Mouse (Mus musculus): Measurements from ENCODE around the gene Sh3bp5l.
A peak's percentile ranks its signal among the peaks of the same experiment; 100 is the strongest.

GRCm38 (mm10) chr11:58301057-58301456 lies 29.5 kb upstream of the Sh3bp5l start:
- peak; percentile 85 for TF ChIP-seq CTCF (IDR thresholded peaks at IDR 0.05; ENCODE audit: low read depth)
- TF ChIP-seq EP300 (IDR thresholded peaks at IDR 0.05; ENCODE audit: low read depth): no peak

All from liver, postnatal 0 days (tissue).